Mouse (Mus musculus): ENCODE results near the gene Cstad.

- TF ChIP-seq POLR2A (IDR thresholded peaks at IDR 0.05; ENCODE audit: control insufficient read depth in 1 of 2, insufficient read depth in 1 of 2, low read depth in 1 of 2, low read length in 2 of 2, poor library complexity in 1 of 2): no peak
- TF ChIP-seq CTCF (IDR thresholded peaks at IDR 0.05 in 2 of 3, conservative IDR thresholded peaks at IDR 0.05 in 1 of 3; ENCODE audit: control insufficient read depth in 1 of 3, insufficient read depth in 1 of 3, low read depth in 2 of 3, low read length in 3 of 3, poor library complexity in 1 of 3, severe bottlenecking in 1 of 3): no peak
- TF ChIP-seq TBP (IDR thresholded peaks at IDR 0.05; ENCODE audit: low read depth, low read length): no peak
- TF ChIP-seq ZMIZ1 (IDR thresholded peaks at IDR 0.05; ENCODE audit: low read depth, low read length): no peak
- no peak for TF ChIP-seq RCOR1 (IDR thresholded peaks at IDR 0.05; ENCODE audit: low read depth, low read length)
- TF ChIP-seq GATA1 (IDR thresholded peaks at IDR 0.05; ENCODE audit: low read depth, low read length): no peak
- no peak for TF ChIP-seq USF1 (IDR thresholded peaks at IDR 0.05; ENCODE audit: low read depth, low read length)
- TF ChIP-seq ZC3H11A (IDR thresholded peaks at IDR 0.05; ENCODE audit: low read depth, low read length): no peak
- no peak for TF ChIP-seq EP300 (IDR thresholded peaks at IDR 0.05; ENCODE audit: low read depth in 1 of 2, low read length in 2 of 2)
- TF ChIP-seq USF2 (IDR thresholded peaks at IDR 0.05; ENCODE audit: borderline replicate concordance in 1 of 2, insufficient read depth in 1 of 2, low read depth in 1 of 2, low read length in 2 of 2): no peak
- TF ChIP-seq POLR2AphosphoS2 (IDR thresholded peaks at IDR 0.05; ENCODE audit: low read length): no peak
These were observed 2.4 kb upstream of the Cstad start for GRCm38 (mm10) chr2:30592391-30592790.

Measured in MEL (cell line).